Mouse (Mus musculus) right cerebral cortex, postnatal 4 days (tissue): Measurements from ENCODE around the gene Gm8453.
"Not testable (repeated sequence)": the region's sequence is repeated elsewhere in the genome, so short reads cannot be mapped to it uniquely, and the experiment has no call there.

Source experiments
- DNase-seq: peaks from one replicate; pipeline ENCODE4 v3.0.0-alpha.2; 2022

The Gm8453 gene

GRCm38 (mm10) chr7:22229384-22229783 is at the start of gene Gm8453:
Gene Gm8453 (minus strand): TSS chr7:22229484.
- DNase-seq: not testable (repeated sequence)

- not testable (repeated sequence) for DNase-seq
Measured at GRCm38 (mm10) chr7:22201164-22201563, 28.1 kb downstream of the Gm8453 start, which contains the start of gene Gm8653. Gene Gm8653 (minus strand): TSS chr7:22201264.

GRCm38 (mm10) chr7:22189077-22189476 is 40.2 kb downstream of the Gm8453 start, which contains the start of gene Vmn1r143:
Gene Vmn1r143 (plus strand): TSS chr7:22189377.
- not testable (repeated sequence) for DNase-seq
